Mouse (Mus musculus) spleen, adult 2 months (tissue): ENCODE results near the gene Eif4g3.

Source experiments
- CTCF ChIP-seq: fragments of 200-500 bp; IDR thresholded peaks from 2 replicates; pipeline ENCODE4 v1.5.1; 2011; ENCODE audit warnings: mild to moderate bottlenecking, inconsistent platforms; ENCODE audit not compliant: insufficient read depth, insufficient read length, insufficient replicate concordance; ENCODE audit errors: extremely low read depth
- POLR2A ChIP-seq: fragments of 200-500 bp; IDR thresholded peaks from 2 replicates; pipeline ENCODE4 v1.6.1; 2011; ENCODE audit warnings: low read depth, low read length, inconsistent platforms

DNA sequence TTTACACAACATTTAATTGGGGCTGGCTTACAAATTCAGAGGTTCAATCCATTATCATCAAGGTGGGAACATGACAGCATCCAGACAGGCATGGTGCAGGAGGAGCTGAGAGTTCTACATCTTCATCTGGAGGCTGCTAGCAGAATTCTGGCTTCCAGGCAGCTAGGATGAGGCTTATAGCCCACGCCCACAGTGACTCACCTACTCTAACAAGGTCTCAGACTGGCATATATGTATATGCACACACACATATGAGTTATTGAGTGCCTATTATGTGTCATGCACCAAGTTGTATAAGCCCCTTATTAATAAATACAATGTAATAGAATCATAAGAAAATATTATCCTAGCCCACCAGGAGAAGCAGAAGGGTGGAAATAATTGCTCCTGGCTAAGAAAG, 10.0 kb upstream of the Eif4g3 start:
- TF ChIP-seq CTCF (no peak), POLR2A (no peak)
